Mouse (Mus musculus) large intestine, adult 2 months (tissue): ENCODE results near the gene Sapcd1. TPM values are rescaled to one million over a fixed set of nuclear protein-coding genes. Genes with fewer than 3 reads are reported as not detected.
"Not testable (repeated sequence)": the region's sequence is repeated elsewhere in the genome, so short reads cannot be mapped to it uniquely, and the experiment has no call there.

Experiments
- DNase-seq: peaks from one replicate; pipeline ENCODE4 v3.0.0-alpha.2; 2012; ENCODE audit warnings: low read depth, low spot score
- WGBS: fragments of 180-500 bp; shearing (Covaris S2); methylation state at CpG from one replicate; pipeline ENCODE4 v1.1.7; 2018; 5-methylcytosine and 5-hydroxymethylcytosine counted together
- polyA plus RNA-seq: library from polyadenylated mRNA; depleted of rRNA; stranded (reverse); fragments of >200 nt; gene quantifications from 2 replicates; pipeline ENCODE4 v1.2.3, GENCODE M21; 2012

The Sapcd1 gene
- polyA plus RNA-seq, 1 experiment, result 0.83 TPM

DNA sequence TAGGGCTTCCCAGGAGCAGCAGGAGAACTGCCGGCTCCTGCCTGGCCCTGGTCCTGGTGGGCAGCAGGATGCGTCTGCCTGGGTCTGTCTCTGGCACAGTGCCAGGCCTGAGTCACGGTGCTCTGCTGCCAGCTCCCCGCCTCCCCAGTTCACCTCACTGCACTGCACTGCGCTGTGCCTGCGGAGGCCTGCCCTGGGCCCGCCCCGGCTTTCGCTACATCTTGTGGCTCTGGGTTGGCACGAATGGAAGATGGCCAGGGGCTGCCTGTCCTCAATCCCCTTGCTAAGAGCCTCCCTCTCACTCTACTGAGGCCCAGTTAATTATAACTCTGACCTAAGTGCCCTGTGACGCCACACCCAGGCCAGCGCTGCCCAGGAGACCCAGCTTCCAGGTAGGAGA lies 11.4 kb downstream of the Sapcd1 start, which contains the start of gene Vwa7:
TSS of gene Vwa7 (plus strand) at position 204 of the 400 bp plus-strand sequence.
- WGBS, result 27% methylated on average over 12 of the region's 12 CpGs

DNA sequence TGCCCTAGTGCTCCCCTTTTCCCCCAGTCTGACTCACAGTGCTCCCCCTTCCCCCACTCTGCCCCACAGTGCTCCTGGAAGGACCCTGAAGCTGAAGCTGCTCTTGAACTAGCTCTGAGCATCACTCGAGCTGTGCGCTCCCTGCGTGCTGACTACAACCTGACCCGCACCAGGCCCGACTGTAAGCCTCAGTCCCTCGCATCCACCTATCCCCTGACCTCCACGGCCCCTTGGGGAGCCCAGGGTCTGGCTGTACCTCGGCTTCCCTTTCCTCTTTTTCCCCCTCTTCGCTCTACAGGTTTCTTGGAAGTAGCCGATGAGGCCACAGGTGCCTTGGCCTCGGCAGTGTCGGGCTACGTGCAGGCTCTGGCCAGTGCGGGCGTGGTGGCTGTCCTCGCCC lies 12.5 kb downstream of the Sapcd1 start:
- DNase-seq, result no peak
- 85% methylated on average over 16 of the region's 16 CpGs for WGBS

More for the DNA sequence above, 11.4 kb downstream of the Sapcd1 start, which contains the start of gene Vwa7:
- no peak for DNase-seq

DNA sequence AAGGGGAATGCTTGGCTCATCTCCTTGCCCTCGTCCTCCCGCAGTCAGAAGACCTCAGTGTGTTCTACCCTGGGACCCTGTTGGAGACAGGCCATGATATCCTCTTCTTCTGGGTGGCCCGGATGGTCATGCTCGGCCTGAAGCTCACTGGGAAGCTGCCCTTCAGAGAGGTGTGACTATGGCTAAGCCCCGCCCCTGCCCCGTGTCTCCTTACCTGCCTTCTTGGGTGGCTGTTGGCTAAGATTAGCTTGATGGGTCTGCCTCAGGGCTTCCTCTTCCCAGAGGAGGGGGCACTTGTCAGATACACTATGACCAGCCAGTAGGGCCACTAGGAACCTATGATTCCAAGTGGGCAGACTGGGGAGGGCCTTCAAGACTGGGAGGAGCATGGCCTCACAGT lies 14.6 kb downstream of the Sapcd1 start:
- no peak for DNase-seq
- 73% methylated on average over 6 of the region's 6 CpGs for whole genome bisulfite sequencing

DNA sequence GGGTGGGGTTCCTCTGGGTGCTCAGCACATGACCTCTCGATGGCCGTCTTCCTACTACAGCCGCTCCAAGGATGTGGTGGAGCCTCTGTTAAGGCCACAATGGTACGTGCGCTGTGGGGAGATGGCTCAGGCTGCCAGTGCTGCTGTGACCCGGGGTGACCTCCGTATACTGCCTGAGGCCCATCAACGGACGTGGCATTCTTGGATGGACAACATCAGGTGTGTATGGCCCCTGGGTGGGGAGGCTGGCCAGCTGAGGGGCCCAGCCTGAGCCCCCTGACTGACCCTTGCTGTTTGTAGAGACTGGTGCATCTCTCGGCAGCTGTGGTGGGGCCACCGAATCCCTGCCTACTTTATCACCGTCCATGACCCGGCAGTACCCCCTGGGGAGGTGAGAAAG lies 15.4 kb downstream of the Sapcd1 start:
- DNase-seq, result no peak
- 88% methylated on average over 13 of the region's 13 CpGs for WGBS

DNA sequence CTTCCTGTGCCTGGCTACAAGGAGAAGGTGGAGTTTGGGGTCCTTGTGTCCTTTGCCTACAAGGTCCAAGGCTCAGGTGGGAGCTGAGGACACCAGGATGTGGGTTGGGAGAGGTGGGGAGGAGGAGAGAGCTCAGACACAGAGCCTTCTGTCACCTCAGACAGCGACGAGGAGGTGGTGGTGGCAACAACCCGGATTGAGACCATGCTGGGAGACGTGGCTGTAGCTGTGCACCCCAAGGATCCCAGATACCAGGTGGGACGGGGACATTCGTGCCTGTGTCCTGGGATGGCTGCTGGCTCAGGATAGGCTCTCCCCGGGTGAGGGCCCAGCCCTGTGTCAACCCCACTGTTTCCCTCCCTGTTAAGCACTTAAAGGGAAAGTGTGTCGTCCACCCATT lies 16.4 kb downstream of the Sapcd1 start:
- 94% methylated on average over 8 of the region's 8 CpGs for WGBS
- DNase-seq, result no peak

DNA sequence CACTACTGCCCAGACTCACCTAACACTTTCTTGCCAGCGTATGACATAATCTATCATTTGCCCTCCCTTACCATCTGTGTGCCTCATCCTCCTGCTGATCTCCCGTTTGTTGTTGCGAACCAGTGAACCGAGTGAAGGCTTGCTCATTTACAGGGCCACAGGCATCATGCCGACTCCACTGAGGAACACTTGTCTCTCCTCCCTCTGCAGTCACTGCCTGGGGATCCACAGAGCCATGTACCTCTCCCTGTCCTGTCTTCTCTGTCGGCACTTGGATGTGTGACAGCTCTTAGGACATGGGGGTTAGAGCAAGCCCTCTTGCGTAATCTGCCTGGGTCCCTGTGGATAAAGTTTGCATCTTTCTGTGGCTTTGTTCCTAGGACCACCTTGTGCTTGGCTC lies 18.2 kb downstream of the Sapcd1 start:
- WGBS, result 88% methylated on average over 7 of the region's 7 CpGs
- DNase-seq, result no peak

DNA sequence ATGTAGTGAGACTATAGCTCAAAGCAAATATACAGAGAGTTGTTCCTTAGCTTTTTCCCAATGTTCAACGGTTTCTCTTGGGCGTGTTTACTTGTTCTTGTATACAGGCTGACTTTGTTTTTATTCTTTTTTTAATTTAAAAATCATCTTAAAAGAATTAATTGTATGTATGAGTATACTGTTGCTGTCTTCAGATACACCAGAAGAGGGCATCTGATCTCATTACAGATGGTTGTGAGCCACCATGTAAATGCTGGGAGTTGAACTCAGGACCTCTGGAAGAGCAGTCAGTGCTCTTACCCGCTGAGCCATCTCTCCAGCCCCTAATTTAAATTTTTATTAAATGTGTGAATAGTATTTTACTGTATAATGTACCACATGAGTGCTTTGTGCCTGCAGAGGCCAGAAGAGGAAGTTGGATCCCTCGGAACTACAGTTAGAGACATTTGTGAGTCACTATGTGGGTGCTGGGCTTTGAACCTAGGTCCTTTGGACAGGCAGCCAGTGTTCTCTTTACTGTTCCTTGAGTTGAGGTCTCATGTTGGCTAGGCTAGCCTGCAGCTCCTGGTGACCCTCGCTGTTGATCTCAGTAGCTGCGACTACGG lies 20.3 kb downstream of the Sapcd1 start:
- 87% methylated on average over 7 of the region's 7 CpGs for WGBS
- no peak for DNase-seq

DNA sequence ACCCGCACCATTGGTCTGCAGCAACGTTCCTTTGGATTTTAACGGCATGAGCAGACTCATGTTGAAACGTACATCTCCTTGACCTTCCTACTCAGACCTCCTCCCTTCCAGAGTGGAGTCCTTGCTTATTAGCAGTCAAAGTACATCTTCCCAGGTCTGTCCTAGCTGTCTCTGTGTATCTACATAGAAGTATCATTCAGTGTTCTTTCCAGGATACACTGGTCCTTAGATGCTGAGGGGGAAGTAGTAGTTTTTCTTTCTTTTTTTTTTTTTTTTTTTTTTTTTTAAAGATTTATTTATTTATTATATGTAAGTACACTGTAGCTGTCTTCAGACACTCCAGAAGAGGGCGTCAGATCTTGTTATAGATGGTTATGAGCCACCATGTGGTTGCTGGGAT lies 21.9 kb downstream of the Sapcd1 start:
- 93% methylated on average over 4 of the region's 5 CpGs for WGBS
- DNase-seq, result not testable (repeated sequence)

DNA sequence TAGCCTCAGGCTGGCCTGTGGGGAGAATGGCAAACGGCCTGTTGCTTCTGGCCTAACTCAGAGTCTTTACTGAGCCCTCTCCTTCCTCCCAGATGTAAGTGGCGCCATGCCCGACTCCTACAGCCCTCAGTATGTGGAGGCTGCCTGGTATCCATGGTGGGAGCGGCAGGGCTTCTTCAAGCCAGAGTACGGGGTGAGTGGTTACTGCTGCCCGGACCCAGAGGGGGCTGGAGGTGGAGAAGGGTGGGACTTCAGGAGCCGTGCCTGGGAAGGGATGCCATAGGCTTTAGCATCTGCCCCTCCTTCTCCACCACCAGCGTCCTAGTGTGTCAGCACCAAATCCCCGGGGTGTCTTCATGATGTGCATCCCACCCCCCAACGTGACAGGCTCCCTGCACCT lies 22.7 kb downstream of the Sapcd1 start:
- DNase-seq, result no peak
- WGBS, result 88% methylated on average over 10 of the region's 10 CpGs

DNA sequence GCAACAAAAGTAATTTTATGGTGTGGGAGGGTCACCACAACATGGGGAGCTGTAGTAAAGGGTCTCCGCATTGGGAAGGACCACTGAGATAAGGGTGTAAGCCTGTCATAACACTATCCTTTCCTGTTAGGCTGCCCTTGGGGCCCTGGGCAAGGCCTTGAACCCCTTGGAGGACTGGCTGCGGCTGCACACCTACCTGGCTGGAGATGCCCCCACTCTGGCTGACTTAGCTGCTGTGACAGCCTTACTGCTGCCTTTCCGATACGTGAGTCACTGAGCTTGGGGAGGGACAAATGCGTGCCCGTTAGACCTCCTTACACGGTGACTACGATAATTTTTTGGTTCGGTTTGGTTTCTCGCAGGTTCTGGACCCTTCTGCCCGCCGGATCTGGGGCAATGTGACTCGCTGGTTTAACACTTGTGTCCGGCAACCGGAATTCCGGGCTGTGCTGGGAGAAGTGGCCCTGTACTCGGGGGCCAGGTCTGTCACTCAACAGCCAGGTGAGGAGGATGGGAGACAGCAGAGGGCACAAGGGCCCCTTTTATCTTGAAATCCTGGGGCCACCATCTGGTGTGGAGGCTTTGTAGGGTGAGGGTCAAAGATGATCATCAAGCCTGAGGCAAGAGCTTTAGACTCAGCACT lies 23.6 kb downstream of the Sapcd1 start:
- WGBS, result 96% methylated on average over 17 of the region's 17 CpGs
- no peak for DNase-seq

DNA sequence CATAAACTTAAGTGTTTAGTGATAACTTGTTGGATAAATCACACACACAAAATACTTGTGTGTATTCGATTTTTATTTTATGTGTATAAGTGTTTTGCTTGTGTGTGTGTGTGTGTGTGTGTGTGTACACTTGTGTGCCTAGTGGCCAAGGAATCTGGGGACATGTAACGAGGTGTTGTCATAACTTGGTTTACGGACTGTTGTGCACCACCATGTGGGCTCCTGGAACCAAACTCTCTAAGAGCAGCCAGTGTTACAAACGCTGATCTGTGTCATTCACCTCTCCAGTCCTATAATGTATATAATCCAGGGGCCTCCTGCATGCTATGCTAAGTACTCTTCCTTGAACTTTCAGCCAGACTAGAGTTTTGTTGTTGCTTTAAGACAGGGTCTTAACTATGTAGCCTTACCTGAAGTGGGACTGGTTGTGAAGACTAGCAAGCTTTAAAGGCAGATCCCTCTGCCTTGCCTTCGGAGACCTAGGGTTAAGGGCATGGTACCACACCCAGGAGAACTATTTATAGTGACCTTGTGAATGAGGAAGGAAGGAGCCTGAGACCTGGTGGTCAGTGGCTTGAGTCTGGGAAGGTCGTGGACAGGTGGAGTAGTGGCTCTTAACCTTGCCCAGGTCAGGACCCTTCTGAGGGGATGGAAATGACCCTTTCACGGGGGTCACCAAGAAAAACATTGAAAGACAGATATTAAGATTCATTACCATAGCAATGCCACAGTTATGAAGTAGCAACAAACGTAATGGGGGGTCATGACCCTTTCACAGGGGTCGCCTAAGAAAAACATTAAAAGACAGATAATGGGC lies 24.6 kb downstream of the Sapcd1 start:
- WGBS, result 39% methylated on average over 9 of the region's 9 CpGs
- no peak for DNase-seq

DNA sequence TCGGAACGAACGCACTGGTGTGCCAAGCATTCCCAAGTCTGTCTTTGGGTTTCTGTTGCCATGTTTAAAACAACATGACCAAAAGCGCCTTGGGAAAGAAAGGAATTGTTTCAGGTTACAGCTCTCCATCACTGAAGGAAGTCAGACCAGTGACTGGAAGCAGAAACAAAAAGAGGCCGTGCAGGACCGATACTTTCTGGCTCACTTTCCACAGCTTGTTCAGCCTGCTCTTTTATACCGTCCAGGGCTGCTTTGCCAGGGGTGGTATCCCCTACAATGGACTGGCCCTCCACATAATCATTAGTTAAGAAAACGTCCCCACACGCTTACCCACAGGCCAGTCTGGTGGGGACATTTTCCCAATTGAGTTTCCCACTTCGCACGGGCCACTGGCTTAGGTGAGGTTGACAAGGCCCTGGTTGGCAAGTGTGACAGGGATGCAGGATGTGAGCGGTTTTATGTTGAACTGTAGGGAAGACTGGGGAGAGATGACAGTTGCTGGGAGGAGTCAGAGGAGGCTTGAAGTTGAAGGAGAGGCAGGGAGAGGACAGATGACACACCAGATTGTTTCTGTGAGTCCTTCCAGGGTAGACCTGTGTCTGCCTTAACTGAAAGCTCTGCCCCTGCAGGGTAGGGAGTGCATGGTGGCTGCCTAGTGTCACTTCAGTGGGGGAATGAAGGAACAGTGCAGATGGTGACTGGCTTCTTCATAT lies 25.5 kb downstream of the Sapcd1 start:
- WGBS, result 3% methylated on average over 12 of the region's 12 CpGs

DNA sequence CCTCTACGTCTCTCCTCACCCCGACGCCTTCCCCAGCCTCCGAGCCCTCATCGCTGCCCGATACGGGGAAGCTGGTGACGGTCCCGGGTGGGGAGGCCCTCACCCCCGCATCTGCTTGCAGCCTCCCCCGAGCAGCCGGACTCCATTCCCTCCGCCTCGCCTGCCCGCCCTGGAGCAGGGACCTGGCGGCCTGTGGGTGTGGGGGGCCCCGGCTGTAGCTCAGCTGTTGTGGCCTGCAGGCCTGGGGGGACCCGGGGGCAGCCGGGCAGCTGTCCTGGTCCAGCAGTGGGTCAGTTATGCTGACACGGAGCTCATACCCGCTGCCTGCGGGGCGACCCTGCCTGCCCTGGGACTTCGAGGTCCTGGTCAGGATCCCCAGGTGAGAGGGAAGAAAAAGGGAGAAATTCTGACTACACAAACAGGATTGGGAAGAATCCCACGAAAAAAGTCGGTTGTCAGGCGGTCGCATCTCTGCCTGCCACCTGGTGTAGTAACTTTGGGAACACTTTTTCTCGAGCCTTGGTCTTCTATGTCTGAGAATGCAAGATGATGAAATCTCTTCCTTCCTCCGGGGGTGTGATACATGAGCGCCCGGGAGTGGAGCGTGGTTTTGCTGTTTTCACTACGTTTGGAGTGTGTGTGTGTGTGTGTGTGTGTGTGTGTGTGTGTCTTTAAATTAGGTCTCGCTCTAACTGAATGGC lies 26.2 kb downstream of the Sapcd1 start:
- WGBS, result 1% methylated on average over 35 of the region's 35 CpGs
- no peak for DNase-seq

More for the DNA sequence above, 25.5 kb downstream of the Sapcd1 start:
- DNase-seq, result no peak

DNA sequence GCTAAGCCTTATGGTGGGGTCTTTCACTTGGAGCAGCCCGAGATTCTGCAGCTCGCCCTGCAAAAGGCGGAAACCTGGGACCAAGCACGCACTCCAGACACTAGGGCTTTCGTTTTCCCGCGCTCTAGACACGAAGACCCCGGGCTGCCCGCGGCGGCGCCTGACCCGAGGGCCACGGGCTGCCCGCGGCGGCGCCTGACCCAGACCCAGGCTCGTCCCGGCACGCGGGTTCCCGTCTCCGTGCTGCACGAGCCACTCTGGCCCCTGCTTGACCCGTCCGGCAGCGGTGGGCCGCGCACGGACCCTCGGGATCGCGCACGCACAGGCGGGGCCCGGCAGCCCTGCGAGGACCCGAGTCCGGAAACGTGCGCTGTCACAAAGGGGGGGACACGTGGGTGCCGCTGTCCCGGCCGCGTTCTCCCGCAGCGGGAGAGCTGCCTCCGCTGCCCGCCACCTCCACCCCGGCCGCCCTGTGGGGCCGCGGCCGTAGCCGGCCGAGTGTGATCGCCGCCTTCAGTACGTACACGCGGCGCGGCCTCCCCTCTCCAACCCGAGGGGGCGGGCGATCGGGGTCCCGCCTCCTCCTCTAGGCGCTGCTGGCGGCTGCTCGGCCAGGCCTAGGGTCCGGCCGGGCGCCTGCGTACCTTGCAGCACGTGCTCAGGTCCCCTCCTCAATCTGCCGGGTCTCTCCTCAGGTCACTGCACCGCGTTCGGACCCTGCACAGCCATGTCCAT lies 26.9 kb downstream of the Sapcd1 start, which contains the start of gene Vars:
TSS of gene Vars (plus strand) at position 271 of the 735 bp plus-strand sequence.
- no peak for DNase-seq
- WGBS, result under 1% methylated on average over 82 of the region's 83 CpGs

DNA sequence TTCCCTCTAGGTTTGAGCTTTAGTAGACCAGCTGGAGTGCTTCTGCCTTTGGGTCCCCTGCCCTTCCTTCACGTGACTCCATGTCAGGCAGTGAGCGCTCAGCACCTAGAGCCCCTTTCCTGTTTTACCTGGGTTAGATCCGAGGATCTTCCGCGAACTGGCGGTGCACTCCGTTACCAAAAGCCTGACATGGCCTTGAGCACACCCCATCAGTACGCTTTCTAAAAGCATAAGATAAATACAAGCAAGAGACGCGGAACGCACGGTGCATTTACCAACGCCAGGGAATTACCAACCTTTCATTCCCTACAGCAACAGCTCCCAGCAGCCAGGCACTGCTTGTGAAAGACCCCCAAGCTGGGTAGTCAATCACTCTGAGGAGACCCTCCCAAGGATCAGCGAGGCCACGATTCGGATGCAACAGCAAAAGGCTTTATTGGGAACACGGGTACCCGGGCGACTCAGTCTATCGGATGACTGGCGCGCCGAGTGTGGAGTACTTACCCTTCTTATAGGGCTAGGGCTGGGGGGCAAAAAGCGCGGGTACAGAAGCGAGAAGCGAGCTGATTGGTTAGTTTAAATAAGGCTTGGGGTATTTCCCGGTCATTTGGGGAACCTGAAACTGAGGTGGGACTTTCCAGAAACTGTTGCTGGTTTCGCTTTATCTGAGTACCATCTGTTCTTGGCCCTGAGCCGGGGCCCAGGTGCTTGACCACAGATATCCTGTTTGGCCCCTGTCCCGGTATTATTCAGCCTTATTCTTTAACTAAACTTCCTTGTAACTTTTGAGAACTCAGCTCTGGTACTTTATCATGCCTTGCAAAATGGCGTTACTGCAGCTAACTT lies 27.7 kb downstream of the Sapcd1 start:
- 2% methylated on average over 30 of the region's 32 CpGs for WGBS
- not testable (repeated sequence) for DNase-seq

DNA sequence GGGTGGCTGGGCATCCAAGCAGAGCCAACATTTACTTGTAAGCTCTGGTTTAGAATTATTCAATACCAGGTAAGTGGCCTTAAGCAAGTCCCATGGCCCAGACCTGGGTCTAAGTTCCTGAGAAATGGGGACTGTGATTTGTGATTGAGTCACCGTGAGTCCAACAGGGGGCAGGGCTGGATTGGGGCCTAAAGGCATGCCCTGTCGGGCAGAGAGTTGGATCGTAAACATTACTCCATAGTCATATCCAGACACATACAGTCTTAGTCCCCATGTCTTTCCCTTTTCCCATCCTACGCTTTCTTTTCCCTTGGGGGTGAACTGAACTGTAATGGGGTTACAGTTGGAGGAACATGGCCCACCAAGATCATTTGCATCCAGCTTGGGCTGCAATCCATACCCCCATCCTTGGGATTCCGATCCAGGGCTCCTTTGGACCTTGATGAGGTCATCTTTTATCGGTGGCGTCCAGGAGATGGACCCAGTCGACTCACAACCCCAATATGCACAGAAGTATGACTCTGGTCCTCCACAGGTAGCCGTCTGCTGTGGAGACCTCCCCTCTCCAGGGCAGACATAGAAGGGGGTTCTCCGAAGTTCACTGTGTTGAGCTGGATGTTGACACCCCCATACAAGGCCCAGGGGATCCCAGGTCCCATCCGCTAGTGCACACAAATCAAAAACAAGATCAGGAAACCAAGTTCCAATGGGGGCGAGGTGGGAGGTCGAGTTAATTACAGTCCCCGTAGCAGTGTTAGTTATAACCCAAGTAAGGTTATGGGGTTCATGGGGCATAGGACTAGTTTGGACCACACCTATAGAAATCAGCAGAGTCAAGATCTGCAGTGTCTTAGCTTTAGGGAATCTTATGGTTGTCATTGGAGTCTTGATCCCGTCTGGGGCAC lies 29.0 kb downstream of the Sapcd1 start:
- 46% methylated on average over 15 of the region's 15 CpGs for WGBS
- DNase-seq, result no peak

DNA sequence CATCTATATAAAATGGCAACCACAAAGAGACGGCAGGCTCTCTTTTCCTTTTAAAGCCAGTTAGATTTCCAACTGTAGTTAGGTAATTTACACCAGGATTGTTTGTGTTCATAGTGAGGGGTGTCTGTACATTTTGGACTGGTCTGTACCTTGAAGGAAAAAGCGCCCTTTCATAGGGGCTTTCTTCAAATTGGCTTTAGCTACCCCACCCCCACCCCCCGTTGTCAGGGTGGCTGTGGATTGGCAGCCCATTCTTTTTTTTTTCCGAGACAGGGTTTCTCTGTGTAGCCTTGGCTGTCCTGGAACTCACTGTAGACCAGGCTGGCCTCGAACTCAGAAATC lies 30.7 kb downstream of the Sapcd1 start:
- WGBS, result 66% methylated on average over 5 of the region's 5 CpGs
- no peak for DNase-seq
